Mouse (Mus musculus): ENCODE data around the gene Large1.
"Not testable (repeated sequence)": the region's sequence is repeated elsewhere in the genome, so short reads cannot be mapped to it uniquely, and the experiment has no call there.

Large1 gene

GRCm38 (mm10) chr8:73353108-73353793 is at the start of gene Large1:
Gene Large1, minus strand, starts transcription at chr8:73353540.
- DNase-seq (ENCODE audit: low read depth, low spot score): peak; percentile 98

- DNase-seq (ENCODE audit: low read depth, low spot score): no peak
Measured at GRCm38 (mm10) chr8:73400343-73400742, 47.0 kb upstream of the Large1 start.

- DNase-seq (ENCODE audit: low read depth, low spot score): not testable (repeated sequence)
Measured at GRCm38 (mm10) chr8:73373001-73373400, 19.7 kb upstream of the Large1 start.

- peak; percentile 87 for DNase-seq (ENCODE audit: low read depth, low spot score)
Measured at GRCm38 (mm10) chr8:73355979-73356378, 2.6 kb upstream of the Large1 start.

GRCm38 (mm10) chr8:73354201-73354881 is 1.0 kb upstream of the Large1 start:
- peak; percentile 70 for DNase-seq (ENCODE audit: low read depth, low spot score)

- no peak for DNase-seq (ENCODE audit: low read depth, low spot score)
Measured at GRCm38 (mm10) chr8:73353794-73354179, 447 bp upstream of the Large1 start.

- DNase-seq (ENCODE audit: low read depth, low spot score): peak; percentile 41
Measured at GRCm38 (mm10) chr8:73352301-73353107, 836 bp downstream of the Large1 start.

- DNase-seq (ENCODE audit: low read depth, low spot score): peak; percentile 65
Measured at GRCm38 (mm10) chr8:73350366-73350765, 3.0 kb downstream of the Large1 start.

- DNase-seq (ENCODE audit: low read depth, low spot score): no peak
Measured at GRCm38 (mm10) chr8:73342761-73343395, 10.5 kb downstream of the Large1 start.

GRCm38 (mm10) chr8:73336845-73337244 is 16.5 kb downstream of the Large1 start:
- DNase-seq (ENCODE audit: low read depth, low spot score): no peak

GRCm38 (mm10) chr8:73329131-73329530 is 24.2 kb downstream of the Large1 start:
- DNase-seq (ENCODE audit: low read depth, low spot score): no peak

GRCm38 (mm10) chr8:73328056-73328455 is 25.3 kb downstream of the Large1 start:
- no peak for DNase-seq (ENCODE audit: low read depth, low spot score)

- no peak for DNase-seq (ENCODE audit: low read depth, low spot score)
Measured at GRCm38 (mm10) chr8:73324667-73325066, 28.7 kb downstream of the Large1 start.

- no peak for DNase-seq (ENCODE audit: low read depth, low spot score)
Measured at GRCm38 (mm10) chr8:73323591-73323990, 29.7 kb downstream of the Large1 start.

GRCm38 (mm10) chr8:73319500-73319899 is 33.8 kb downstream of the Large1 start:
- DNase-seq (ENCODE audit: low read depth, low spot score): not testable (repeated sequence)

GRCm38 (mm10) chr8:73313911-73314310 is 39.4 kb downstream of the Large1 start:
- DNase-seq (ENCODE audit: low read depth, low spot score): no peak

- no peak for DNase-seq (ENCODE audit: low read depth, low spot score)
Measured at GRCm38 (mm10) chr8:73312714-73313607, 40.4 kb downstream of the Large1 start.

GRCm38 (mm10) chr8:73310471-73310870 is 42.9 kb downstream of the Large1 start:
- DNase-seq (ENCODE audit: low read depth, low spot score): no peak

GRCm38 (mm10) chr8:73310036-73310435 is 43.3 kb downstream of the Large1 start:
- no peak for DNase-seq (ENCODE audit: low read depth, low spot score)

GRCm38 (mm10) chr8:73303907-73304306 is 49.4 kb downstream of the Large1 start:
- peak; percentile 12 for DNase-seq (ENCODE audit: low read depth, low spot score)

GRCm38 (mm10) chr8:73302947-73303346 is 50.4 kb downstream of the Large1 start:
- DNase-seq (ENCODE audit: low read depth, low spot score): no peak
